Mouse (Mus musculus) right cerebral cortex, adult 18-20 months (tissue): ENCODE results near the gene Gm20538.

Source experiments
- DNase-seq: peaks from one replicate; pipeline ENCODE4 v3.0.0; 2022; ENCODE audit warnings: mixed read lengths

Gene Gm20538

GRCm38 (mm10) chr19:44525551-44526205 is 27.0 kb downstream of the Gm20538 start:
- no peak for DNase-seq

- DNase-seq: no peak
Observed at GRCm38 (mm10) chr19:44519152-44519551, 33.5 kb downstream of the Gm20538 start.

GRCm38 (mm10) chr19:44517996-44518768 is 34.4 kb downstream of the Gm20538 start:
- DNase-seq: no peak

- no peak for DNase-seq
Observed at GRCm38 (mm10) chr19:44515769-44516168, 36.9 kb downstream of the Gm20538 start.

- DNase-seq: no peak
Observed at GRCm38 (mm10) chr19:44514521-44515451, 37.8 kb downstream of the Gm20538 start.

- DNase-seq: no peak
Observed at GRCm38 (mm10) chr19:44513921-44514482, 38.6 kb downstream of the Gm20538 start.

- no peak for DNase-seq
Observed at GRCm38 (mm10) chr19:44513054-44513833, 39.4 kb downstream of the Gm20538 start.

- DNase-seq: no peak
Observed at GRCm38 (mm10) chr19:44512601-44513000, 40.0 kb downstream of the Gm20538 start.

- DNase-seq: no peak
Observed at GRCm38 (mm10) chr19:44511451-44512231, 41.0 kb downstream of the Gm20538 start.

- DNase-seq: no peak
Observed at GRCm38 (mm10) chr19:44510534-44511175, 42.0 kb downstream of the Gm20538 start.

- no peak for DNase-seq
Observed at GRCm38 (mm10) chr19:44502741-44503140, 49.9 kb downstream of the Gm20538 start.

GRCm38 (mm10) chr19:44501925-44502324 is 50.7 kb downstream of the Gm20538 start:
- DNase-seq: no peak

- DNase-seq: no peak
Observed at GRCm38 (mm10) chr19:44500240-44500639, 52.4 kb downstream of the Gm20538 start.

- DNase-seq: no peak
Observed at GRCm38 (mm10) chr19:44498936-44499335, 53.7 kb downstream of the Gm20538 start.

- no peak for DNase-seq
Observed at GRCm38 (mm10) chr19:44496941-44497340, 55.7 kb downstream of the Gm20538 start.

- no peak for DNase-seq
Observed at GRCm38 (mm10) chr19:44496511-44496910, 56.1 kb downstream of the Gm20538 start.
